Mouse (Mus musculus) CH12.LX (cell line): ENCODE measurements at regions not wholly inside any gene's neighbourhood (a gene's known extent, or its start where the extent isn't known, plus 50 kb on each side); places are given as distances from the start of the nearest gene placed in this dataset.

ENCODE experiments used
- DNase-seq: peaks from one replicate; pipeline ENCODE4 v3.0.0-alpha.2; 2013; ENCODE audit errors: extremely low read depth
- H3K27ac ChIP-seq: 2 replicates; pipeline ENCODE4 v1.5.1; 2012; ENCODE audit warnings: low read depth, mild to moderate bottlenecking, control low read depth, moderate library complexity; ENCODE audit not compliant: insufficient read depth
- H3K27me3 ChIP-seq: replicated peaks from 2 replicates; pipeline ENCODE3; 2012; ENCODE audit warnings: inconsistent platforms
- H3K36me3 ChIP-seq, 2 experiments: replicated peaks in 1 of 2; 2 replicates each; pipeline versions ENCODE3 to v1.6.1; 2012; ENCODE audit warnings: inconsistent platforms in 1 of 2, low read length in 1 of 2, mild to moderate bottlenecking in 1 of 2, mixed read lengths in 1 of 2, moderate library complexity in 1 of 2; ENCODE audit not compliant: control insufficient read depth in 1 of 2, insufficient read depth in 1 of 2
- H3K4me1 ChIP-seq, 2 experiments: 2 replicates each; pipeline ENCODE4 v1.6.1; 2012; ENCODE audit warnings: inconsistent platforms in 1 of 2, moderate library complexity in 1 of 2; ENCODE audit not compliant: insufficient read depth in 2 of 2, control insufficient read depth in 1 of 2
- H3K4me2 ChIP-seq: 2 replicates; pipeline ENCODE4 v1.6.1; 2012; ENCODE audit warnings: low read depth, mild to moderate bottlenecking, control low read depth; ENCODE audit not compliant: poor library complexity, insufficient read depth, severe bottlenecking
- H3K4me3 ChIP-seq, 3 experiments: fragments of 150-350 bp in 1 of 3; sonication (generic) in 1 of 3; replicated peaks in 1 of 3; 2 replicates each; pipeline versions ENCODE3 to v1.5.1; 2011 to 2012; ENCODE audit warnings: low read depth in 2 of 3, low read length in 2 of 3, mild to moderate bottlenecking in 2 of 3, moderate library complexity in 2 of 3, control low read depth in 1 of 3, improper control_type of control experiment in 1 of 3, inconsistent platforms in 1 of 3, mixed read lengths in 1 of 3; ENCODE audit not compliant: poor library complexity in 1 of 3
- H3K79me2 ChIP-seq: replicated peaks from 2 replicates; pipeline ENCODE4 v1.6.1; 2012; ENCODE audit warnings: mild to moderate bottlenecking, moderate library complexity; ENCODE audit not compliant: control insufficient read depth, poor library complexity, insufficient read depth, severe bottlenecking; ENCODE audit errors: extremely low read depth
- H3K9ac ChIP-seq: 2 replicates; pipeline ENCODE4 v1.6.1; 2012; ENCODE audit warnings: low read depth, mild to moderate bottlenecking, control low read depth, moderate library complexity; ENCODE audit not compliant: insufficient read depth
- H3K9me3 ChIP-seq: replicated peaks from 2 replicates; pipeline ENCODE3; 2012; ENCODE audit warnings: low read length, inconsistent platforms, mixed read lengths
- BHLHE40 ChIP-seq: IDR thresholded peaks from 2 replicates; pipeline ENCODE4 v1.6.1; 2011; ENCODE audit warnings: mild to moderate bottlenecking, low read depth, low read length, improper control_type of control experiment
- CHD1 ChIP-seq: IDR thresholded peaks from 2 replicates; pipeline ENCODE4 v1.6.1; 2012; ENCODE audit warnings: low read depth, low read length, improper control_type of control experiment, inconsistent platforms
- CTCF ChIP-seq, 2 experiments: IDR thresholded peaks in 1 of 2; conservative IDR thresholded peaks in 1 of 2; 2 replicates each; pipeline ENCODE4 v1.5.1; 2011 to 2012; ENCODE audit warnings: low read depth in 2 of 2, low read length in 2 of 2, improper control_type of control experiment in 1 of 2, inconsistent platforms in 1 of 2, mild to moderate bottlenecking in 1 of 2, moderate library complexity in 1 of 2
- E2F4 ChIP-seq: IDR thresholded peaks from 2 replicates; pipeline ENCODE4 v1.6.1; 2011; ENCODE audit warnings: low read depth, low read length, improper control_type of control experiment; ENCODE audit not compliant: insufficient replicate concordance
- ETS1 ChIP-seq: conservative IDR thresholded peaks from 2 replicates; pipeline ENCODE4 v1.6.1; 2012; ENCODE audit warnings: low read depth, mild to moderate bottlenecking, inconsistent platforms, low read length, improper control_type of control experiment, moderate library complexity
- GABPA ChIP-seq: IDR thresholded peaks from 2 replicates; pipeline ENCODE4 v1.6.1; 2012; ENCODE audit warnings: low read depth, low read length, improper control_type of control experiment, inconsistent platforms; ENCODE audit not compliant: insufficient replicate concordance
- HCFC1 ChIP-seq: IDR thresholded peaks from 2 replicates; pipeline ENCODE4 v1.6.1; 2012; ENCODE audit warnings: low read depth, mild to moderate bottlenecking, inconsistent platforms, low read length, improper control_type of control experiment
- JUN ChIP-seq: IDR thresholded peaks from 2 replicates; pipeline ENCODE4 v1.6.1; 2011; ENCODE audit warnings: low read depth, mild to moderate bottlenecking, low read length, improper control_type of control experiment, moderate library complexity; ENCODE audit not compliant: insufficient read depth
- JUND ChIP-seq: conservative IDR thresholded peaks from 2 replicates; pipeline ENCODE4 v1.6.1; 2011; ENCODE audit warnings: low read depth, low read length, improper control_type of control experiment
- KAT2A ChIP-seq: IDR thresholded peaks from 2 replicates; pipeline ENCODE4 v1.6.1; 2012; ENCODE audit warnings: low read length, improper control_type of control experiment, inconsistent platforms; ENCODE audit not compliant: insufficient replicate concordance
- MAX ChIP-seq: IDR thresholded peaks from 2 replicates; pipeline ENCODE4 v1.6.1; 2011; ENCODE audit warnings: low read length, improper control_type of control experiment
- MXI1 ChIP-seq: IDR thresholded peaks from 2 replicates; pipeline ENCODE4 v1.6.1; 2011; ENCODE audit warnings: mild to moderate bottlenecking, low read depth, low read length, improper control_type of control experiment
- NELFE ChIP-seq: IDR thresholded peaks from 2 replicates; pipeline ENCODE4 v1.6.1; 2011; ENCODE audit warnings: low read depth, low read length, improper control_type of control experiment
- POLR2A ChIP-seq: IDR thresholded peaks from 2 replicates; pipeline ENCODE4 v1.6.1; 2011; ENCODE audit warnings: low read depth, mild to moderate bottlenecking, improper control_type of control experiment, low read length
- RAD21 ChIP-seq: IDR thresholded peaks from 2 replicates; pipeline ENCODE4 v1.6.1; 2011; ENCODE audit warnings: low read depth, mild to moderate bottlenecking, low read length, improper control_type of control experiment, moderate library complexity
- UBTF ChIP-seq: IDR thresholded peaks from 2 replicates; pipeline ENCODE4 v1.6.1; 2012; ENCODE audit warnings: low read depth, mild to moderate bottlenecking, inconsistent platforms, low read length, improper control_type of control experiment, moderate library complexity
- USF1 ChIP-seq: IDR thresholded peaks from 2 replicates; pipeline ENCODE4 v1.6.1; 2014; ENCODE audit warnings: low read depth, mild to moderate bottlenecking, inconsistent platforms, low read length, improper control_type of control experiment
- USF2 ChIP-seq: conservative IDR thresholded peaks from 2 replicates; pipeline ENCODE4 v1.6.1; 2011; ENCODE audit warnings: low read depth, low read length, improper control_type of control experiment
- ZC3H11A ChIP-seq: IDR thresholded peaks from 2 replicates; pipeline ENCODE4 v1.6.1; 2012; ENCODE audit warnings: low read depth, mild to moderate bottlenecking, inconsistent platforms, low read length, improper control_type of control experiment
- ZKSCAN1 ChIP-seq: IDR thresholded peaks from 2 replicates; pipeline ENCODE4 v1.6.1; 2012; ENCODE audit warnings: low read depth, inconsistent platforms, low read length, improper control_type of control experiment, borderline replicate concordance
- dilution Hi-C: fragments of 300-500 bp; cut with MboI; formaldehyde crosslinking; loops from 2 replicates; pipeline ENCODE4 v1.14.3; 2020; ENCODE audit warnings: low sequenced_read_pairs; ENCODE audit not compliant: extremely low pct_unique_long_range_greater_than_20kb, extremely low pct_ligation_motif_present
- in situ Hi-C: fragments of 300-500 bp; cut with MboI; formaldehyde crosslinking; loops from 3 replicates; pipeline ENCODE4 v1.14.3; 2019; ENCODE audit warnings: low sequenced_read_pairs, low pct_ligation_motif_present, low pct_unique_long_range_greater_than_20kb, mixed read lengths

DNA sequence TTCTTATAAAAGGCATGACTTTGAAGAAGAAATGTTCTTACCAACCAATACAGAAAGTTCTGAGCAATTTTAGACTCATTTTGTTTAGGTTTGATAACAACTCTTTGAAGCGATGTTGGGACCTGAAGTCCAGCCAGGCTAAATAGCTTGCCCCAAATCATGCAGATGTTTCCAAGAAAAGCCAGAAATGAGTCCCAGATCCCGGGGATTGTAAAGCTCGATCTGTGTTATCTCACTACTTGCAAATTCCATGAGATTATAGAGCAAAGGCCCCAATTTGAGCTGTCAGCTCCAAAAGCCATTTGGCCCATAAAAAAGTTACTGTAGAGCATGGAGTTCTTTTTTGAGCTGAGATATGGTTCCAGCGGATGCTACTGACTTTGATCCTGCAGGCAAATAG is 614.3 kb upstream of the Igfbp3 start:
- Histone ChIP-seq H3K4me1 (no peaks in the 10 kb centered on the region), H3K9ac (no peak overlapping the region), H3K36me3 (no peaks in the 10 kb centered on the region), H3K4me2 (no peak overlapping the region), H3K9me3 (peaks cover 67% of the 10 kb centered on the region), H3K27ac (no peak overlapping the region), H3K79me2 (no peaks in the 10 kb centered on the region), H3K27me3 (no peaks in the 10 kb centered on the region), H3K4me3 (no peak overlapping the region)
- TF ChIP-seq USF1 (no peak), ZC3H11A (no peak), USF2 (no peak), UBTF (no peak), POLR2A (no peak)
- dilution Hi-C loops (no loop called here), in situ Hi-C loops (no loop called here)
- no peak for DNase-seq

DNA sequence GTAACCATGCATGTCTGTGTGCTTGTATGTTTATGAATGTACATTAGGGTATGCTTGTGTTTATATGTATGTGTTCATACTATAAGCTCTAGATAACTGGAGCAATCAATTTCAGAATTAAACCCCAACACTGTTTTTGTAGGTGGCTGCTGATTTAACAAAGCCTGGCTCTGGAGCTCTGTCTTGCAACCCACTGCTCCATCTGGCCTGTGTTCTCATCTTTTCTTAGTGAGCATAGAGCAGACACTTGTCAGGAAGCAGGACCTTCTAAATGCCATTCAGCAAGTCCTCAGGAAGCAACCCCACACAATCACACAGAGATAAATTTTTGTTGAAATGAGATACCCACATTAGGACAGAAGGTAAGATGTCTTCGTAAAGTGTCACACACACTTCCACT is 613.7 kb upstream of the Igfbp3 start:
- no peak for TF ChIP-seq JUN
- no peak for TF ChIP-seq ETS1
- no peaks in the 10 kb centered on the region for H3K79me2 ChIP-seq
- H3K4me2 ChIP-seq, result no peak overlapping the region
- no peak for DNase-seq
- no peaks in the 10 kb centered on the region for H3K27me3 ChIP-seq
- H3K36me3 ChIP-seq, result no peaks in the 10 kb centered on the region
- no peak overlapping the region for H3K27ac ChIP-seq
- H3K4me1 ChIP-seq, result no peaks in the 10 kb centered on the region
- H3K9ac ChIP-seq, result no peak overlapping the region
- in situ Hi-C loops (no loop called here), dilution Hi-C loops (no loop called here)
- H3K4me3 ChIP-seq, result no peak overlapping the region
- H3K9me3 ChIP-seq, result peaks cover 62% of the 10 kb centered on the region

DNA sequence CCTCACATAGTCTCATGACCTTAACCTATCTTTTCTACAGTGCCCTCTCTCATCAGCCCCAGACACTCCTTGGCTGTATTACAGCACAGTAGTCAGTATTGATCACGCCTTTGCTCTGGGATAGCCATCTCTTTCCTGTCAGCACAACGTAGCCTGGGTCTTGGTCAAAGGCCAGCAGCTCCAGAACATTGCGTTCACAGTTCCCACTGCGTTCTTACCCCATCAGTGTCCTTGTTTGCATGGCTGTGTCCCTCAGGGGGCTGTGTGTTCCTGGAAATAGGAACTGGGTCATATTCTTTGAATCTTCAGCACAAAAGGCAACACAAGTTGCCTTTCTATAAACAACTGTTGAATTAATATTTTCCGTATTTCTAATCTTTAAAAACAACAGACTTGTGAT is 602.0 kb upstream of the Igfbp3 start:
- Histone ChIP-seq H3K79me2 (no peaks in the 10 kb centered on the region), H3K9ac (no peak overlapping the region), H3K4me1 (no peaks in the 10 kb centered on the region), H3K36me3 (no peaks in the 10 kb centered on the region), H3K4me2 (no peak overlapping the region), H3K9me3 (peaks cover 69% of the 10 kb centered on the region), H3K4me3 (no peak overlapping the region), H3K27ac (no peak overlapping the region), H3K27me3 (no peaks in the 10 kb centered on the region)
- TF ChIP-seq GABPA (no peak), RAD21 (no peak), JUN (no peak), ZKSCAN1 (no peak), HCFC1 (no peak), MXI1 (no peak), E2F4 (no peak), JUND (no peak), KAT2A (no peak), NELFE (no peak), CHD1 (no peak), MAX (no peak), CTCF (conservative IDR thresholded peaks at IDR 0.05 in 1 of 2, IDR thresholded peaks at IDR 0.05 in 1 of 2; ENCODE audit: low read depth in 2 of 2, low read length in 2 of 2) (no peak), BHLHE40 (no peak)
- dilution Hi-C loops, result no loop called here
- no peak for DNase-seq
- in situ Hi-C loops, result no loop called here
